Mouse (Mus musculus): ENCODE data around the gene Setd5.

The Setd5 gene

DNA sequence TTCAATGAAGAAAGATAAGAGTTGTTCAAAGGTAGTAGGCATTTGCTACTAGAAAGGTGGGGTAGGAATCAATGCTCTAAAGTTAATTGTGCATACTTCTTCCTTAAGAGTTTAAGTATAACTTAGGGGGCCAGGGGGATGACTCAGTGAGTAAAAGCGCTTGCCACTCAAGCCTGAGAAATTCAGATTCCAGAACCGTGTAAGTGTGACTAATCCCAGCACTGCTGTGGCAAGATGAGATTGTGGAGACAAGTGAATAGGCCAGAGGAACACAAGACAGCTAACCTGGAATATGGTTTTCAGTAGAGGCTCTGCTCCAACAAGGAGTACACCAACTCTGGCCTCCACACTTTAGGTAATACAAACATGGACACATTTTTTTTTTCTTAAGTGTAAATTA is 56.2 kb downstream of the Setd5 start:
- no peak for DNase-seq (ENCODE audit: low read depth, low spot score)

DNA sequence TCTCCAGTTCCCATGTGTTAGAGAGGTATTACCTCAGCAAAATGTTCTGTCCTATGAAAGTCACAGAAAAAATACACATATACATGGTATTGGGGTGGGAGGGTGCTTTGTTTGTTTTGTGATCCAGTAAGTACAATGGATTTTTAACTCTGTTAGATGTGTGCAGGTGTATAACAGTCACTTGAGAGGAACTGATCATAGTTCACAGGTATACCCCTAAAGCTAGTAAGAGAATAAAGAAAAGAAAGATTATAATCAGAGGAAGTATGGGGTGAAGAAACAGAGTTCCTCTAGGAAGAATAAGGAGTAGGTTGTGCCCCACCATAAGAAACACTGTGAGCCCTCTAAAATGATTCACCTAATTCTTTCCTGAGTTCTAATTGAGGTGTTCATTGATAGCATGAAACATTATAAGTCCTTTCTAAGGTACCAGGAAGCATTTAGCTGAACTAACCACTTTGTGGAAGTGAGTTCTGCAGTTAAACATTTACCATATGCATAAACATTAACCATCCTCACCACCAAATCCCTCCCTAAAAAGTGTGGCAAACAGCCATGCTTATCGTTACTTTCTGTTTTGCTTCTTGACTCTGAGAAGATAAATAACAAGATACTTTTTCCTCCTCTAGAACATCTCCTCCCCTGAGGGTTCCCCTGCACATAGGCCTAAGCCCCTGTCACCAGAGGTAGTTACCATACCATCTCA is 64.4 kb downstream of the Setd5 start:
- DNase-seq (ENCODE audit: low read depth, low spot score), result no peak

DNA sequence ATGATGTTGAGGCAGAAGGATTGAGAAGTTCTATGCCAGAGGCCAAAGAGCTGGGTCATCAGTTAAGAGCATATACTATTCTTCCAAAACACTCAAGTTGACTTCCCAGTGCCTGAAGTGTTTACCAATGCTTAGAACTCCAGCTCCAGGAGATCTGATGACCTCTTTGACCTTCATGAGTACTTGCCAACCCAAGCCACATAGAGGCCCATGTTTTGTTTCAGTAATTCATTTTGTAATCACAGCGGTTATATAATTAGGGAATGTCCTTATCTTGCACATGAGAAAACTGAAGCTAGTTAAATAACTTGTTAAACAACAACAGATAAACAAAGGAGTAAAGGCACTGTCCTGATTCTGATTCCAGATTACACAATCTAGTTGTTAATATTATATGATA is 67.6 kb downstream of the Setd5 start:
- DNase-seq (ENCODE audit: low read depth, low spot score), result no peak

DNA sequence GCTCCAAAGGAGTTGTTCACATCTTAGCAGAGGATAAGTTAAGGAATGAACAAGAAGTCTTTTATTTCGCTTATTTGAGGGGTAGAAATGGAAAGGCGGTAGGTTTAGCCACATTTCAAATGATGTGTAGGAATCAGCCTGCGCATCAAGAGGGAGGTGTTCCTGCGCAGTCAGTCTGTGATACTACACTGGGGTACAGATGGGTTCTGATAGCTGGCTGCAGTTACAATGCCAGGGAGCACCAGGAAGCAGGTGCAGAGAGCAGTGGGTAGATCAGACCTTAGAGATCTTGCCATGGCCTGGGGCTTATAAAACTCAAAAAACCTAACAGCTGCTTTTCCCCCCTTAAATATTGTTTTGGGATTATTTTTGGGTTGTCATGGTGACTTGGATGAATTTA is 68.1 kb downstream of the Setd5 start:
- DNase-seq (ENCODE audit: low read depth, low spot score), result no peak

DNA sequence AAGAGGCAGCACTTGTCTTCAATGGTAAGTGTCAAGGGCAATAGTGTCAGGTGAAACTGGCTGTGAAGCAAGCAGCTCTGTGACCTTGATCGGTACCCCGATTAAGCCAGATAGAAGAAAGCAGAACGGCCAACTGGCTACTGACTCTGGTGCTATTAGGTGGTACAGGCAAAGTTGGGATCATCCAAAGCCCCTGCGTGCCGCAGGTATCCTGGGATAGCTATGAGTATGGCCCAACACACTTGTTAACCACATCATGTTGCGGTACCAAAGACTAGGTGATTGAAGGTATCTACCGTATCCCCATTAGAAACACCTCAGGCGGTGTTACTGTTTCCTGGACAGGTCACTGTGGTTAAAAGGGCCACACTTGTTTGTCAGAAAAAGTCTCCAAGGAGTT is 76.9 kb downstream of the Setd5 start:
- no peak for DNase-seq (ENCODE audit: low read depth, low spot score)

DNA sequence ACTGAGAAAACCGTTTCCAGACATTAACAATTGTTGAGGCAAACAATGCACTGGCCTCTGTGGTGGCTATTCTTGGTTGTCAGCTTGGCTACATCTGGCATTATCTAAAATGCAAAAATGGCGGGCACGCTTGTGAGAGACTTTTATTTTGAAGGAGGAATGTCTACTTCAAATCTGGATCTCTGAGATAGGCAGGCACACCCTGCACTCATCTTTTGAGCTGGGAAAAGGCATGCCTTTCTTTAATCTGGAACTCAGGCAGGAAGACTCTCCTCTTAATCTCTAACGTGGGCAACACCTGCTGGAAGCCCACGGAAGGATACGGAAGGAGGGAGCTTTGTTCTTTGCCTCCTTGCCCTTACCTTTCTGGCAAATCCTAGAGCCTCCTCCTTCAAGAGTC is 77.7 kb downstream of the Setd5 start:
- peak; percentile 23 for DNase-seq (ENCODE audit: low read depth, low spot score)

DNA sequence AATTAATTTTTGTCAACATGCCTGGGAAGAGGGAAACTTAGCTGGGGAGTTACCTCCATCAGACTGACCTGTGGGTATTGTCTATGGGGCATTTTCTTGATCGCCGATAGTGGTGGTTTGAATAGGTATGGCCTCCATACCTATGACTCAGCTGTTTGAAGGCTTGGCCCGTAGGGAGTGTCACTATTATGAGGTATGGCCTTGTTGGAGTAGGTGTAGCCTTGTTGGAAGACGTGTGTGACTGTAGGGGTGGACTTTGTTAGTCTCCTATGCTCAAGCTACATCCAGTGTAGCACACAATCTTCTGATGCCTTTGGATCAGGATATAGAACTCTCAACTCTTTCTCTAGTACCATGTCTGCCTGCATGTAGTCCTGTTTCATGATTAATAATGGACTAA is 78.9 kb downstream of the Setd5 start:
- no peak for DNase-seq (ENCODE audit: low read depth, low spot score)

DNA sequence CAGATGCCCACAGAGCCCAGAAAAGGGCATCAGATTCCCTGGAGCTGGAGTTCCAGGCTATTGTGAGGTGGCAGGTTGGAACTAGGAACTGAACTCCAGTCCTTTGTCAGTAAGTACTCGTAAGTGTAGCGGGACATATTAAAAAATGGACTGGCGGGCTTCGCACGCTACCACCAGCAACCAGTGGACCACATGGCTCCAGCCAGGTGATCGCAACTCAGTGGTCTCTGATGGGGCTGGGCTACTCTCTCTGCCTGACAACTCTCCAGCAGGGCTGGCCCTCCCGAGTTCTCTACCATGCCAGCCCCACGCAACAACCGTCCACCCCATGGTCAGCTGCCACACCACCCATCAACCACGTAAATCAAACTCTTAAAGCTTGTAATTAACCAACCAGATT is 82.9 kb downstream of the Setd5 start:
- no peak for DNase-seq (ENCODE audit: low read depth, low spot score)

DNA sequence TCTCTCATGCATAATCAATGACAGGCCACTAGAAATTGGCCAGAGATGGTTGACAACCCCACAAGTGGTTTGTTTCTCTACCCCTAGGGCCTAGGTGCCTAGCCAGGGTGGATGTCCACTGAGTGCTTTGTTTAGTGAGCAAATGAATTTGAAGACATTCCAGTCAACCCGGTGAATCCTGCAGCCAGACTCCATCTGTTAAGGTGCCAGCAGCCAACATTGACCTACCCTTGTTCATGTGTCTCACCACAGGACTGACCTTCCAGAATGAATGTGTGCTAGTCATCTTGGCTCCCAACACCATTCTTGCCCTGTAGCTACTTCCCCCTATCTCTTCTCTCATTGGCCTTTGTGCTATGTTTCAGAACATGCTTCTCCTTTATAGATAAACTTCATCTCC is 84.8 kb downstream of the Setd5 start:
- DNase-seq (ENCODE audit: low read depth, low spot score), result no peak

DNA sequence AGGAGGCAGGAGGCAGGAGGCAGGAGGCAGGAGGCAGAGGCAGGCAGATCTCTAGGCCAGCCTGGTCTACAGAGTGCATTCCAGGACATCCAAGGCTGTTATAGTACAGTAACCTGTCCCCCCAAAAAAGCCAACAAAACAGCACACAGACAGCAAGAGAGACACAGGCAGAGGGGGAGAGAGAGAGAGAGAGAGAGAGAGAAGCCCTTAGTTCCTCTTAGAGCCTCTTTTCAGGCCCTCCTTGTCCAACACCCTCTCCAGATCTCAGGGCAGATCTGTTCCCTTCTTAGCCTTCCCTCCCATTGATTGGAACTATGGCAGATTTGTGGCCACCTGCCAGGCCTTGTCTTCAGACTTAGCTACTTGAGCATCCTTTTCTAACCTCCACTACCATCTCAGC is 86.3 kb downstream of the Setd5 start:
- DNase-seq (ENCODE audit: low read depth, low spot score), result no peak

DNA sequence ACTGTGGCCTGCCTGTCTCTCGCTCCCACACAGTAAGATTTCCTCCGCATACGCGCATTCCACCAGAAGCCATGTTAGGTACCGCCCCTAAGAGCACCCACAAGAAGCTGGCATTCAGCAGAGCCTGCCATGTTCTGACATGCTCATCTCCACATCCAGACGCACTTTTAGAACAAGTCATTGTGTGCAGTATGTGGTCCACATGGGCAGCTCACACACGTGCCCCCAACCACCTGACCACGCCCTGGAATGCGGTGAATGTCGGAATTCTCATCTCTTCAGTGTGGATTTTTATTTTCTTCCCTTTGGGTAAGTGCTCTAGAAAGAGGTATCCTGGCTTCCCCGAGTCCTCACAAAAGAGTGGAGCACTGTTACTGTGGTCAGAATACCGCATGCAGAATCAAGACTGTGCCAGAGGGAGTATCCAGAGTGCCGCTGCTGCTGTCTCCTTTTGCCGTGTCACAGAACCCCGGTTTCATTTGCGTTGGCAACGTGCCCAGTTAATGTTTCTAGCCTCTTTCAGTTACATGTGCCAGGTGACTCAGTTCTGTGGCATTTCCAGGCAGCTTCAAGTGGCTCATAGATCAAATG is 89.6 kb downstream of the Setd5 start:
- peak; percentile 29 for DNase-seq (ENCODE audit: low read depth, low spot score)

DNA sequence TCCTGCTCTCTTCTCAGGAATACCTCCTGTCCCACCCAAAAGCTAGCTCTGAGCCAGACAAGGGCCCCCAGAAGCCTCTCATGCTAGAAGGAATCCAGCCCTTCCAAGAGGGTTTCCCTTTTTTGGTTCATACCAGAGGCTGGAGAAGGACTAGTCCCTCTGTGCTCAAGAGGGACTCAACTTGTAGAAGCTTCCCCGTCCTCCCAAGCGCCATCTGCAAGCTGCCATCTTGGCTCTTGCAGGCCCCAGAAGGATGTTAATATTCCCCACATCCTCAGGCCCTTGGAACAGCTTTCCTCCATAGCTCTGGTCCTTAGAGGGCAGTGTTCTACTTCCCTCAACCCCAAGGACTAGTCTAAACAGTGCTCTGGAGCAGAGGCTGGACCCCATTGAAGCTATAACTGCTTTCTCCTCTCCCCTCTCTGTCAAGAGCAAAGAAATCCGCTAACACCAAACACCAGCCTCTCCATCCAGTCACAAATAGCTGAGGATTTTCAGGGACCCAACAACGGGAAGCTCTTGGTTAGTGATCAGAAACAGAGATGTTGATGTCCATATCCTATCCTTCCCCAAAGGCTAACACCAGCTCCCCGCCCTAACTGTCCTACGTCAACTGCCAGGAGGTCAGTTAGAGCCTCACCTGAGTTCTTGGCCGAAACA is 91.3 kb downstream of the Setd5 start:
- DNase-seq (ENCODE audit: low read depth, low spot score), result no peak

DNA sequence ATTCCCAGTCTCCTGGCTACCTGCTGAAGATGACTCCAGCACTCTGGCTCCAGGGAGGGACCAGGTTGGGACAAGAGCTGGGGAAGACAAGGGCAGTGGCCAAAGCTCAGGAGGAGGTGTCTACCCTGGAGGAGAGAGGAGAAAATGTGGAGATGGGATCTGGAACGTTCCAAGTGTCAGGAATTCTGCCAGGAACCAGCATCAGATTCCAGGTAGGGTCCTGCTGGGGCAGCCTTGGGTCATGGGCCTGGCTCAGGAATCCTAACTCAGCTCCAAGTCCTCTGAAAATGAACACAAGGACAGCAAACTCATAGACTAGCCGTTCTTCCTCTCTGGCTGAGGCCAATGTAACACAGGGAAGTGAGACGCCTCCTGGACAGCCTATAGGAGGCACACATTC is 92.7 kb downstream of the Setd5 start:
- no peak for DNase-seq (ENCODE audit: low read depth, low spot score)

DNA sequence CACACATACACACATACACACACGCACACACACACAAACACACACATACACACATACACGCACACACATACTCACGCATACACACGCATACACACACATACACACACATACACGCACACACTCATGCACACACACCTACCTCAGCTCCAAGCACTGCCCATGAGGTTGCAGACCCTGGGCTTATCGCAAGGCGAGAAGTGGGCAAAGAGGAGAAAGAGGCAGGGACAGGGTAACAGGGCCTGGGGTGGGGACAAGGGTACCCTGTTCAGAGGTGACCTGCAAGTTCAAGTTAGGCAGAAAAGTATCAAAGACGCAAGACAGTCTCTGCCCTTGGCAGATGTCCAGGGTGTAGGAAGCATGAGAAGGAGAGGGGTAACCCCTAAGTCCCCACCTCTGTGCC is 93.5 kb downstream of the Setd5 start:
- DNase-seq (ENCODE audit: low read depth, low spot score), result no peak

DNA sequence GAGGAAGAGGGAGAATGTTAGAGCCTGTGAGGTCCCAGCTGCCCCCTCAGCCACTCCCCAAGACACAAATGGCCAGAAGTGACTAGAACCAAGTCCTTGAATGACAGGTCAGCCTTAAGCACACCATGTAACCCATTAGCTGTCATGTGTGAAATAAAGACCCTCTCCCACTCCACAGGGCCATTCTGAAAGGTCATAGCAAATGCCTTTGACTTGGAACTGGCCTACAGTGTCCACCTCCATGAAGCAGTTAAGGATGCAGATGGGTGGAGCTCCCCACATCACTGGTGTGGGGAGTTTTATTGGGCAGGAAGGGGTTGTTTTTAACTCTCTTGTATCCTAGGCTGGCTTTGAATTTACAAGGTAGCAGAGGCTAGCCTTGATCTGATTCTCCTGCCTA is 94.8 kb downstream of the Setd5 start:
- no peak for DNase-seq (ENCODE audit: low read depth, low spot score)

DNA sequence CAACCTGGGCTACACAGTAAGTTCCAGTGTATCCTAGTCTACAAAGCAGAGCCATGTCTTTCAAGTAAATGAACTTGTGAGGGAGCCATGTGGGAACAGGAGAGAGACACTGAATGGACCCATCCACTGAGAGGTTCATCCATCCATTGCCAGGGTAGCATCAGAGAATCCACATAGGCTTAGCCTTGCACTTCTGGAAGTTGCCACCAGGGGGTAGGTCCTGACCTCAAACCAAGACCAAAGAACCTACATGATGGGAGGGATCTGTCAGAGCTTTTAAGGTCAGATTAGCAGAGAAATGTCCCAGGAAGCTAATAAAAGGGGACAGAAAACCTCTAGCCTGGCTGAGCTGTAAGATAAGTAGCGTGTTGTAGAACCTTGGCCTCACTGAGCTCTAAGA is 95.4 kb downstream of the Setd5 start:
- DNase-seq (ENCODE audit: low read depth, low spot score), result peak; percentile 81

DNA sequence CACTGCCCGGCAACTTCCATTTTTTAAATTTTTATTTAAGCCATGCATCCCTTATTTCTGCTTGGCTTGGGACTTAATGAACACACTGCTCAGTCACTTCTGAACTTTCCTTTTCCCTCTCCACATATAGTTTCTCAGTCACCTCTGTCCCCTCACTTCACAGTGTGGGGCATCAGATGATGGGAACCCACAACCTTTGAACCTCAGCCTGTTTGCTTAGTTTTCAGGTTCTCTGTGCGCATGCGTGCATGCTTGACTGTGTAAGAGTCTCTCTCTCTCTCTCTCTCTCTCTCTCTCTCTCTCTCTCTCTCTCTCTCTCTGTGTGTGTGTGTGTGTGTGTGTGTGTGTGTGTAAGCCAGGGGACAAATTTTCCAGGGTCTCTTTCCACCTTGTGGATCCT is 98.3 kb downstream of the Setd5 start:
- no peak for DNase-seq (ENCODE audit: low read depth, low spot score)

DNA sequence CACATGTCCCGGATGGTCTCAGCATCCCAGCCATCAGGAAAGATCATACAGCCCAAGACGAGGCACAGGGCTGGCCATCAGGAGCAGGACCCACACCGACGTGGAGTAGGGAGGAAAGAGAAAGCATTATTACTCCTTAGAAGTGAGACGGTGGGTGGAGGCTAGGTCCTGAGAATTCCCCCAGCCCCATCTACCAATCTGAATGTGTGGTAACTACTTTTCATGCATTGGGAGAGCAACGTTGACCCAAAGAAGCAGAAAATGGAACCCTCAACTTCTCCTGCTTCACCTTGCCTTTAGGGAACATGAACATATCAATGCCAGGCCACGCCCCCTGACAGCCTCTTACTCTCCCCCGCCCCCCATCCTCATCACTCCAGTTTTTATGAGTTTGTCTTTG is 99.4 kb downstream of the Setd5 start:
- DNase-seq (ENCODE audit: low read depth, low spot score), result no peak

DNA sequence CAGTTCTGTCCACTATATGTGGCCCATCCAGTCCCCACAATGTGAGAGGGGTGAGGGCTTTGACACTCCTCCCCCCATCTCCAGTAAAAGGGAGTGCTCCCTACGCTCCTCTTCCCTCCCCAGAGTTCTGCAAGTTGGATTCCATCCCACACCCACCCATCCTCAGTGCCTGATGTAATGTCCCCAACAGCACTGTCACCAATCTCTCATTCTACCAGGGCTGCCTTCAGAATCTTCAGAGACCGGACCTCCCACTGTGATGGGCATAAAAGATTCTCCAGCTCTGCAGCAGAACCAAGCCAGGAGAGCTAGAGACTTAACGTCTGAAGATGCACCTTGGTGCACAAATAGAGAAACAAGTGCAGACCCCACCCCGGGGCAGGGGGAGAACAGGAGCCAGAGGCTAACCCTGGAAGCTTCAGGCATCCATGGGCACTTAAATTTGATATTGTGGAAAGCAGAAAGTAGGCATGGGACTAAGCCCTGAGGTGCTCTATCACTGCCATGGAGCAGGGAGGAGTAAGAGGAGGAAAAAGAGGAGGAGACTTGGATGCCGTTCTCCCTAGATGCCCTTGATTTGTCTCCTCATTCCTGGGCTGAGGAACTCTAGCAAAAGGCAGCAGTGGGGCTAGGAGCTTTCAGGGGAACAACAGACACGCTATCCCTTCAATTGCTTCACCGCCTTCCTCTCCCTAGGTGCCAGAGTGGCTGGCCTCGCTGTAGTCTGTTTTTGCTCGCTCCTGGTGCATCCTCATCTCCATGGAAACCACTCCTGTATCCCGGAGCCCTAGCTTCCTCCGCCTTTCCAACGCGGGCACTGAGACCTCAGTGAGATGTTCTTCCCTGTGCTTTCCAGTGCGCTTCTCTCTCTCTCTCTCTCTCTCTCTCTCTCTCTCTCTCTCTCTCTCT is 101.4 kb downstream of the Setd5 start:
- no peak for DNase-seq (ENCODE audit: low read depth, low spot score)

DNA sequence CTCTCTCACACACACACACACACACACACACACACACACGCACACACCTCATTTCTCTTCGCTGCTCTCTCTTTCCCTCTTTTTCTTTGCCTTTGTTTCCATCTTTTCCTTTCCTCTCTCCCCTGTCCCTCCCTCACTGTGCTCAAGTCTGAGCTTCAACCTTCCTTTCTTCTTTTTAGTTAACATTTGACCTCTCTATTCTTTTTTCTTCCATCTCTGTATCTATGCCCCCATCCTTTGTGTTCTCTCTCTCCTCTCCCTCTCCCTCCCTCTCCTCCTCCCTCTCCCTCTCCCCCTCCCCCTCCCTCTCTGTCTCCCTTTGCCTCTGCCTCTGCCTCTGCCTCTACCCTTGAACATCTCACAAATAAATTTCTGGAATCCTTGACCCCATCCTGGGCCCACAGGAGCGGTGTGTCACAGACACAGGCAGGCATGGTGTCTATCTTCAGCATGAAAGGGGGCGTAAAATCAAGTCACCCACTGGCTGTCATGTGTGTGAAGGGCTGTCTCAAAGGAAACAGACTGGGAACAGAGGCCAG is 102.1 kb downstream of the Setd5 start:
- no peak for DNase-seq (ENCODE audit: low read depth, low spot score)

DNA sequence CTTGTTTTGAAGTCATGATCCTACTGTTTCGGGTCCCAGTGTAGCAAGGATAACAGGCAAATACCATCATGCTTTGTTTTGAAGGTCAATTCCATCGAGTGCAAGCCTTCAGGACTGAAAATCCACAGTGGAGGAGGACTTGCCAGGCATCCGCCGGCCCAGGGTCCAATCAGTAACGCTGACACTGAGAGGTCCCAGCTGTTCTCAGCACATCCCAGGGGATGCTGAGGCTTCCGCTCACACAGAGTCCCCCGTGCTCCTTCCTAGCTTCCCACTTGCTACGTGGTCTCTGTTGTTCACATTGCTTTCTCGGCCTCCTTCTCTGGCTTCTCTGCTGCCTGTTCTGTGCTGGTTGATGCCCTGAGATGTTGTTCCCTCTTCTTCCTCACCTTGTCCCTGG is 107.0 kb downstream of the Setd5 start:
- DNase-seq (ENCODE audit: low read depth, low spot score), result no peak
